Mouse (Mus musculus): Measurements from ENCODE around the gene Tfrc.

- TF ChIP-seq CTCF (IDR thresholded peaks at IDR 0.05) (no peak), EP300 (IDR thresholded peaks at IDR 0.05) (no peak)
Observed at GRCm38 (mm10) chr16:32650461-32650860, 41.7 kb downstream of the Tfrc start.
